8 mouse cellular contexts compared by ENCODE assay signal in the genomic region with DNA sequence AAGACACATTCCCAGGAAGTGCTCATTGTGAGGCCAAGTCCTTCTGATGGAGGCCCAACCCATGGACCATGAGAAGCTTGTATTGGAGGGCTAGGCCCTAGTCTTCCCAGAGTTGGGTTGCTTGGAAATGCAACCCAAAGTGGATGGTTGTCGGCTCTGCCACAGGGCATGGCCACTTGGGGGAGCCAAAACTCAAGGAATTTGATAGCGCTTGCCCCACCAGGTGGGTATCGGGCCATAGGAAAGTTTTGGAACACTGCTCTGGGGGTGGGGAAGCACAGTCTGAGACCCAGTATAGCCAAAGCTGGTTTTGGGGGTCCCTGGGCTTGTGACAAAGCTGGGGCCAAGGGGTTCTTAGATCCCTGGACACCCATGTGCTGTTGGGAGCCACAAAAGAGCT. TPM values are rescaled to one million over a fixed set of nuclear protein-coding genes. Genes with fewer than 3 reads are reported as not detected.
DNase-seq lines count a peak whose midpoint lies in the region; ATAC-seq and TF ChIP-seq lines count a peak whose summit lies in the region.

No protein-coding gene starts in this region.

- ATAC-seq in neural tube, embryonic 12.5 days (ENCODE audit: low FRiP score, low read depth): peak; percentile 48; the same call in 1 of the 2 replicates
- no peak for ATAC-seq in neural tube, embryonic 15.5 days (ENCODE audit: low FRiP score)
- peak; percentile 60 for ATAC-seq in megakaryocyte-erythroid progenitor cell, adult 5-6 weeks (replicated peaks; ENCODE audit: low FRiP score, low TSS enrichment, poor library complexity, severe bottlenecking)

- peak; percentile 28 to 44 for DNase-seq in cerebellum, postnatal 14 days
- DNase-seq in cerebellum, adult 9-10 months: no peak
- DNase-seq in kidney, adult 8-10 months: peak; percentile 15 to 33
- no peak for DNase-seq in gastrocnemius, postnatal 25 days

- 23% methylated on average over 3 of the region's 3 CpGs for WGBS in neural tube, embryonic 12.5 days
- WGBS in neural tube, embryonic 15.5 days: 26% methylated on average over 3 of the region's 3 CpGs

- H3K27ac ChIP-seq in neural tube, embryonic 12.5 days: no peak overlapping the region
- H3K27ac ChIP-seq in neural tube, embryonic 15.5 days (replicated peaks): no peak overlapping the region
- no peak overlapping the region for H3K27ac ChIP-seq in bone marrow macrophage, adult 2 months (ENCODE audit: insufficient read depth, low read depth, low read length)

- TF ChIP-seq CTCF in bone marrow macrophage, adult 2 months (IDR thresholded peaks at IDR 0.05; ENCODE audit: low read depth, low read length): peak; percentile 88

- H3K4me3 ChIP-seq in neural tube, embryonic 12.5 days: no peak overlapping the region
- H3K4me3 ChIP-seq in neural tube, embryonic 15.5 days (replicated peaks): no peak overlapping the region
- H3K4me3 ChIP-seq in bone marrow macrophage, adult 2 months (ENCODE audit: insufficient read depth, low read length): no peak overlapping the region

- no peaks in the 10 kb centered on the region for H3K27me3 ChIP-seq in neural tube, embryonic 12.5 days (replicated peaks)
- H3K27me3 ChIP-seq in neural tube, embryonic 15.5 days (replicated peaks): no peaks in the 10 kb centered on the region

- H3K9me3 ChIP-seq in neural tube, embryonic 12.5 days: peaks cover 13% of the 10 kb centered on the region
- no peaks in the 10 kb centered on the region for H3K9me3 ChIP-seq in neural tube, embryonic 15.5 days (replicated peaks)

- H3K9ac ChIP-seq in neural tube, embryonic 12.5 days: no peak overlapping the region
- H3K9ac ChIP-seq in neural tube, embryonic 15.5 days (replicated peaks): no peak overlapping the region

- H3K4me1 ChIP-seq in neural tube, embryonic 12.5 days: no peaks in the 10 kb centered on the region
- no peaks in the 10 kb centered on the region for H3K4me1 ChIP-seq in neural tube, embryonic 15.5 days
- H3K4me1 ChIP-seq in bone marrow macrophage, adult 2 months (ENCODE audit: control insufficient read depth, insufficient read depth, low read length): no peaks in the 10 kb centered on the region

- no peak overlapping the region for H3K4me2 ChIP-seq in neural tube, embryonic 12.5 days (replicated peaks)
- no peak overlapping the region for H3K4me2 ChIP-seq in neural tube, embryonic 15.5 days

- no peak for TF ChIP-seq POLR2A in bone marrow macrophage, adult 2 months (IDR thresholded peaks at IDR 0.05; ENCODE audit: borderline replicate concordance, low read depth, low read length)

- H3K36me3 ChIP-seq in neural tube, embryonic 12.5 days: no peaks in the 10 kb centered on the region
- no peaks in the 10 kb centered on the region for H3K36me3 ChIP-seq in neural tube, embryonic 15.5 days

RNA-seq across cellular contexts. Expression of a gene that starts 42.3 kb away (rescaled TPM):
- 9.0 and 9.5 TPM in 2 replicates for polyA plus RNA-seq in neural tube, embryonic 12.5 days (2016; fragmentation: Nextera tagmentation; extraction: Ambion mirVana)
- 23.2 and 23.6 TPM in 2 replicates for polyA plus RNA-seq in neural tube, embryonic 15.5 days (2015; fragmentation: Nextera tagmentation; extraction: Ambion mirVana)
- 74.3 and 77.8 TPM in 2 replicates for polyA plus RNA-seq in bone marrow macrophage, adult 2 months (2012; ENCODE audit: insufficient read depth, insufficient read length, missing spikeins)
- 2.8 and 3.3 TPM in 2 replicates for total RNA-seq in megakaryocyte-erythroid progenitor cell, adult 5-6 weeks (2014; fragmentation: Nextera tagmentation)
- total RNA-seq in megakaryocyte-erythroid progenitor cell, adult 5-6 weeks (2017): 7.7 and 13.2 TPM in 2 replicates
- 1 to 10 TPM; 3.0 to 4.4 TPM for total RNA-seq in gastrocnemius, postnatal 25 days (2021)

Comparison
In these comparisons a context has a peak if more than half of its experiments do, and no peak if none do; other contexts are left out.
1. DNase-seq: peak in cerebellum, postnatal 14 days (2 of 2) and kidney, adult 8-10 months (2 of 2); none in cerebellum, adult 9-10 months (single experiment) and gastrocnemius, postnatal 25 days (single experiment).